Mouse (Mus musculus) testis, postnatal 14 days (tissue): ENCODE measurements around the gene Grap2.

ENCODE experiments used
- DNase-seq: peaks from one replicate; pipeline ENCODE4 v3.0.0; 2021; ENCODE audit warnings: low spot score

The Grap2 gene

GRCm38 (mm10) chr15:80572291-80572690 lies at the start of gene Grap2:
Gene Grap2, plus strand, starts transcription at chr15:80572594.
- no peak for DNase-seq

GRCm38 (mm10) chr15:80529955-80530869 lies 42.2 kb upstream of the Grap2 start:
- no peak for DNase-seq

- no peak for DNase-seq
These were observed 41.4 kb upstream of the Grap2 start for GRCm38 (mm10) chr15:80531026-80531425.

GRCm38 (mm10) chr15:80532281-80533072 lies 39.9 kb upstream of the Grap2 start:
- DNase-seq = no peak

GRCm38 (mm10) chr15:80533274-80533673 lies 39.1 kb upstream of the Grap2 start:
- no peak for DNase-seq

DNA sequence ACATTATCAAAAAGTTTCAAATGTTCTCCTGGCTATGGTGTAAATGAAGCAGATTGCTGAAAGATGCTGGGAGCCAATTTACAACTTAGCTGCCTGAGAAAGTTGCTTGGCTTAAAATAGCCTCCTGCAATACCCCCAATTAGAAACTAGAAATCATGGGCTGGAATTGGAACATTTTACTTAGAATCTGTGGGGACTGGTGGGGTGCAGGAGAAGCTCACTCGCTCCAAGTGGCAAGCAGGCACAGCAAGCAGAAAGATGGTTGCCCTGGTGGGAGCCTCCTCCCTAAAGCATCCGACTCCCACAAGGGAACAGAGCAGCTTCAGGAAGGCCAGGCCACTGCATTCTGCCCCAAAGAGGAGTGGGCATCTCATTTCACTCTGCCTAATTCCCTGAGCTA lies 36.3 kb upstream of the Grap2 start:
- no peak for DNase-seq

- no peak for DNase-seq
These were observed 34.3 kb upstream of the Grap2 start for GRCm38 (mm10) chr15:80538075-80538474.

GRCm38 (mm10) chr15:80538671-80539340 lies 33.6 kb upstream of the Grap2 start:
- no peak for DNase-seq

DNA sequence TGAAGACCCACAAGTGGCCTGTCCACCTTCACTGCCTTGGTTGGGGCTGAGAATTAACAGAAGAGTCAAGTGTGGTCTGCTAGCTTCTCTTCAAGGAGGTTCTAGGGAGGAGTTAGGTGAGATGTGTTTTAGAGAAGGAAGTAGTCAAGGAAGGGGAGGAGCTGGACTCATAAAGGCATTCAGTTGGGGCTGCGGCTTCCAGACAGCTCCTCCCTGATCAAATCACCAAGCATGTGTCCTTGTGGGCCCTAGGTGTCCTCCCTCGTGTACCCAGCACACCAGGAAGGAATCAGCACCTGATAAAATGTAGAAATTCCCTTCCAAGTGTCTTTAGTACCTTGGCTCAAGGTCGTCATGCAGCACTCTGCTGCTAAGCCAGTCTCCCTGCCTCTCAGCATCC lies 28.3 kb upstream of the Grap2 start:
- no peak for DNase-seq

GRCm38 (mm10) chr15:80545430-80545829 lies 27.0 kb upstream of the Grap2 start:
- DNase-seq = no peak

DNA sequence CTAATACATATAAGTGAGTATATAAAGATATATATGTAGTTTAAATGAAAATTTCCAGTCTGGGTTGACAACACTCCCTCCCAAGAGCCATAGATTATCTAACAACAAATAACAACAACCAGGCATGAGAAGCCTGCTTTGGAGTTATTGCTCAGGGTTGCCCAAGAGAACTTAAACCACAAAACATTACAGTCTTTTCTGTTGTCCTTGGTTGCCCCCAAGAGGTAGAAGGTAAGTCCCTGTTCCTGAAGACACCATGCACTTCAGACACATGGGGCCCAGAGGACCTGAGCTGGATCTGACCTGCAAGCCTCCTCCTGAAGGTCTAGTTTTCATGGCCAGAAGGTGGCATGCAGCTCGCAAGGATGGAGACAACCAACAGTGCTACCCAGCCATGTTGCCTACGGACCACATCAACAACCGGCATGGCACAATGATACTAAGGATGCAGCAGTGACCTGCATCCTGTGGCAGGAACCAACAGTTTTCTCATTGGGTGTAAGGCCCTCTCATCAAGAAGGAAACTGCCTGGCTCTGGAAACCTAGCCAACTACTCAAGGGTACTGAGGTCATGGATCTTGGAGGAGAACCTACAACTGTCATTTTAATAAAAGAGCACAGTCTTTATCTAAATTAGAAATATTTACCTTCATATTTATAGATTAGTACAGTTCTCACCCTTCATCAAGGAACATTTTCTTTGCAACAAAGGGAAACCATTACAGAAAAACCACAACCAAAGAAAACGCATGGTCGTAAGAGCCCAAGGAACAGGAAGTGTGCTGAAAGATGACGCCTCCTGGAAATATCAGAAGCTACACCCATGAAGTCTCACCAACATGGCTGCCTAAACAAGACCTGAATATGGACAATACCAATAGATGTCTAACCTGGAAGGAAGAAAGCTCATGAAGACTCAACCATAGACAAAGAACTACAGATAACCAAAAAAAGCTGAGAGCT lies 17.3 kb upstream of the Grap2 start:
- DNase-seq = no peak

GRCm38 (mm10) chr15:80556021-80556420 lies 16.4 kb upstream of the Grap2 start:
- DNase-seq = no peak

GRCm38 (mm10) chr15:80557745-80558144 lies 14.6 kb upstream of the Grap2 start:
- no peak for DNase-seq

DNA sequence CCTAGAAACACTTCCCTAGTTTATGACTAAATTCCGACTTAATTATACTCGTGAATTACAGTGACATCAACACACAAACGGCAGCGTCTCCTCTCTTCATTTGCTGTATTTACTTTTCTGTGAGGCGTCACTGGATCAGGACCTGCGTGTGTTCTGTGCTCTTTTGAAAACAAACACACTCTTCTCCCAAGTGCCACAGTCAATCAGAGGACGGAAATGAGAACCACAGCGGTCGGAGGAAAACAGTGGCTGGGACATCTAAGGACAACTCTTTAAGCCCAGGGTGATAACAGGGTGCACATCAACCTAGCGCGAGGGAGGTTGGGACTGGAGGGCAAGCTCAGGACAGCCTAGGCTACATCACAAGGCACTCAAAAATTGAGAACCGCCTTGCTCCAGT lies 12.9 kb upstream of the Grap2 start:
- no peak for DNase-seq

GRCm38 (mm10) chr15:80559978-80560377 lies 12.4 kb upstream of the Grap2 start:
- DNase-seq = no peak

DNA sequence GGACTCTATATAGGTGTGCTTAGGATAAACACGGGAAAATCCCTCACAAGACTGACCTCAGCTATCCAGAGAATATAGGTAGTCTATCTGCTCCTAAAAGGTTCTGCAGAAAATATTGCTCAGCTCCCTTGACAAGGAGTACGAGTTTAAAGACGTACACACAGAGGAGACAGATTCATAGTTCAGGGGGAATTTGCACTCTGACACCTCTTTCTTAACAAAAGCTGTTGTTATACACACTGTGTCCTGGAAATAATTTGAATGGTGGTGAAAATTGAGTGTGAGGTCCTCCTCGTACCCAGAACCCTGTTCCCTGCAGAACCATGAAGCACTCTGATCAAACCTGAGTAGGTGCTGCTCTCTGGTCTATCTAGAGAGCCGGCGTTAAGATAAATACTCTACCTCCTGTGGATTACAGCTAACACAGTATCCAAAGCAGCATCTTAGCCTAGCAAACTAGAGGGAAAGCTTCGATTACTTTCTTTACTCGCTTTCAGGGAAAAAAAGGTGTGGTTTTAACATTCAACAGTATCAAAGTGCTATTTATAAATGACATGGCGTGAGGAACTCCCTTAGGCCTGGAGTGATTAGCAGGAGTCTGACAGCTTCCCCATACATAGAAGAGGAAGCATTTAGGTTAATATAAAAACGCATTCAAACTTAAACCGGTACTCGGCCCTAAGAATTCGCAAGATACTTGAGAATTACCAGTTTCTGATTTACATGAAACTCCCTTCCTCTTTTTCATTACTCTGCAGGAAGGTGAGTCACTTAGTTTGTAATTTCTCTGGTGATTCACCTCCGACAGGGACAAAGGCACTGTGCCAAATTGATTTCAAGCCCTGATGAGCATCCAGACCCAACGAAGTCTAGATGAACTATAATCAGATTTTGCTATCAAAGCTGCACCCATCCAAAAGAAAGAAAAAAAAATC lies 11.5 kb upstream of the Grap2 start:
- no peak for DNase-seq

DNA sequence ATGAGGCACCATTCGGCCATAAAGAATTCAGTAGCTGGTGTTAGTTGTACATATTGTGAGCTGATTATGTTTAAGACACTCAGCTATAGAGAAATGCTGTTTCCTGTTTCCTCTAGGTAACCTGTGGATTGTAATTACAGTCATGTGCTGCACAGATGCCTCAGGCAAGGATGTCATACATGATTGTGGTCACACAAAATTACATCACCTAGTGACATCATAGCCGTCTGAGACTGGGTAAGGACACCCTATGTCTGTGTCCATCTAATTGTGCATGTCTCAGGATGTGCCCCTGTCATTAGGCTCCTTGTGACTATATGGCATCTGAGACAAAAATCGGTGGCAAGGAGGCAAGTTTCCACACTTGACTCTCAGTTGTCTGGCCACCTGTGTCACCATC lies 9.9 kb upstream of the Grap2 start:
- no peak for DNase-seq

DNA sequence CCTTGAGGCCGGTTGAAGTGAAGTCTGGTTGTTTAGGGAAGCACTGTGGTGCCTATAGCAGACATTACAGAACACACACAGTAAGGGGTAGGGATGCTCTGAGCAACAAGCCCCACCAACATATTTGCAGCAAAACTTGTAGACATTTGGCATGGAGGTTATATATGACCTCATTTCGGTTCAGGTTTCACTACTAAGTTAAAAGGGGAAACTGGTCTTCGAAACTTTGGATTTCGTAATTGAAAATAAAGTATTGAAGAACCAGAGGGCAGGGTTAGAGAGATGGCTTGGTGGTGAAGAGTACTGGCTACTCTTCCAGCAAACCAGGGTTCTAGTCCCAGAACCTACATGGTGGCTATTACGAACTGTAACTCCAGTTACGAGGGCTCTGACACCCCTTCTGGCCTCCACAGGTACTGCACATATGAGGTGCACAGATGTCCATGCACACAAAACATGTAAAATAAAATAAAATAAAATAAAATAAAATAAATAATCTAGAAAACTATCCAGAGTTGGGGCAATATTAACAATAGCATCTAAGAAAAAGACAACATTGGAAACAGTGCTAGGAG lies 8.7 kb upstream of the Grap2 start:
- DNase-seq = no peak

DNA sequence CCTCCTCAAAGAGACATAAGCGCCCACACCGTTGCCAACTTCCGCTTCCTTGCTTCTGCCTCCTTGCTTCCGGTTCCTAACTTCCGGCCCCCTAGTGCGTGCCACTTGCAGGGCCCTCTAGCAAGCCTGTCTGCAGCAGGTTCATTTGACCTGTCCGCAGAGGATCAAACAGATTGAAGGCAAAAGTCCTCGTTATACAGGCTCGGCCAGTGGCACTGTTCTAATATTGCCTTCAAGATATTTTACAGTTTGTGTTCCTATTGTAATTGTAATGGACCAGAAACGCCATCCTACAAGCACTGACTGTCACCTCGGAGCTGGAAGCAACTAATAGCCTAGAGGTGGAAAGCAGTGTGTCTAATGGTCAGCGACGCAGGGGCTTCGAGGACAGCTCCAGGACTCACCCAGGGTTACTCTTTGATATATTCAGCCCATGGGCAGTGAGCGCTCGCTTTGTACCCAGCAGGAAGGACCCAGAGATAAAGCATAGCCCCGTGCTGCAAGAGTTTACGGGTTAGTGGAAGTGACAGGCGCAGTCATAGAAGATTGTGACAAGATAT lies 7.2 kb upstream of the Grap2 start, which contains the start of gene Enthd1:
Gene Enthd1 (minus strand): TSS at position 51 of the 560 bp plus-strand sequence.
- peak; percentile 43 for DNase-seq
